Mouse (Mus musculus) common myeloid progenitor, adult 5-6 weeks (primary cell): ENCODE measurements around the gene Chmp3. TPM values are rescaled to one million over a fixed set of nuclear protein-coding genes. Genes with fewer than 3 reads are reported as not detected.

ENCODE experiments used
- ATAC-seq: replicated peaks from 2 replicates; pipeline ENCODE4 v1.8.0; 2016; ENCODE audit warnings: low read depth, mild to moderate bottlenecking, moderate TSS enrichment, inconsistent platforms; ENCODE audit not compliant: poor library complexity, severe bottlenecking
- total RNA-seq: library from RNA; stranded (forward); fragments of 200-1000, 187-1606 nt; gene quantifications from 2 replicates; pipeline ENCODE4 v1.2.3, GENCODE M21; 2017

The Chmp3 gene
- total RNA-seq, 1 experiment from 2014 or later = 139 TPM

GRCm38 (mm10) chr6:71607756-71608155, 64.2 kb downstream of the Chmp3 start:
- ATAC-seq = no peak

- no peak for ATAC-seq
Observed at GRCm38 (mm10) chr6:71608994-71609393, 65.4 kb downstream of the Chmp3 start.

GRCm38 (mm10) chr6:71609968-71610367, 66.4 kb downstream of the Chmp3 start:
- ATAC-seq = no peak

- ATAC-seq = no peak
Observed at GRCm38 (mm10) chr6:71613225-71613624, 69.6 kb downstream of the Chmp3 start.

- ATAC-seq = no peak
Observed at GRCm38 (mm10) chr6:71616959-71617358, 73.4 kb downstream of the Chmp3 start.

DNA sequence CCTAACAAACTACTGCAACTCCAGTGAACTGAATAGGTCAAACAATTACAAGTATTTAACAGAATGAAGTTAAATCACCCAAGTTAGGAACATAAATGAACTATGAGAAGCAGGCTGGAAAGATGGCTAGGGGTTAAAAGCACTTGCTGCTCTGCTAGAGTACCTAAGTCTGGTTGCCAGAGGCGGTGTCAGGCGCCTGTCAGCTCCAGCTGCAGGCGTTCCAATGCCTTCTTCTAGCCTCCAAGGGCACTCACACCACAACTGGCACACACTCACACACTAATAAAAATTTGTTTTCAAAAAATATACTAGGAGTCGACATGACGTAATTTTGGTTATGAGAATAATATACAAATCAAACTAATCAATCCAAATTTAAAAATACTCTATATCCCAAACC, 78.0 kb downstream of the Chmp3 start:
- ATAC-seq = no peak

DNA sequence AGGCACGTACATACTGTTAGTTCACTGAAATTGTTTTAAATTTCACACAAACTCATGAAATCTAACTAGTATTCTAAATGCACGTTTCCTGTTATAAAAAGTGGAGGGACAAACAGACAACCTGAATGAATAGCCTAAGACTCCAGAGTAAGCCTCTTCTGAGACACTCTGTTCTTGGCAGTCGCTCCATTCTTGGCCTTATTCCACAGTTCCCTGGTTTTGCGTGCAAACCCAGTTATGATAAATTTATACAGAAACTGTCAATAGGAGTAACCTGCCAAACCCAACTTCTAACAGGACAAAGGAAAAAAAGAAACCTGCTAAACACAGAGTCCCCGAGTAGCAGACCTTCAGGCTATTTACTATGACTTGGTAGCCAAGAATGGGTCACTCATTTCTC, 78.4 kb downstream of the Chmp3 start:
- ATAC-seq = no peak

DNA sequence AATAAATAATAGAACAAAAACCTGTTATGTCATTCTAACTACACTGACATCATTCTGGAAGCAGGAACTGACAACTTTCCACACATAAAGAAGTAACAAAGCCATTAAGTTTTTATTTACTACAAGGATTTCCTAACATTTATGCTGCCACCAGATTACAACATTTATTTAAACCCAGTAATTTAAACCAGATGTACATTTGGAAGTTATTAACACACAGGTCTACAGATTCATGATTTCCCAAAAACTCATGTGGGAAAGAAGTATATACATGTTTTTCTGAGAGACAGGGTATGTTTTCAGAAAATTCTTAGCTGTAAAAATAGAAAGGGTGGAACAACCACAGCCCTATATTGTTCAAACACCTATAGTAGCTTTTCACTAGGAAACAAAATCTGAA, 81.1 kb downstream of the Chmp3 start:
- no peak for ATAC-seq

GRCm38 (mm10) chr6:71625984-71626383, 82.4 kb downstream of the Chmp3 start:
- no peak for ATAC-seq

DNA sequence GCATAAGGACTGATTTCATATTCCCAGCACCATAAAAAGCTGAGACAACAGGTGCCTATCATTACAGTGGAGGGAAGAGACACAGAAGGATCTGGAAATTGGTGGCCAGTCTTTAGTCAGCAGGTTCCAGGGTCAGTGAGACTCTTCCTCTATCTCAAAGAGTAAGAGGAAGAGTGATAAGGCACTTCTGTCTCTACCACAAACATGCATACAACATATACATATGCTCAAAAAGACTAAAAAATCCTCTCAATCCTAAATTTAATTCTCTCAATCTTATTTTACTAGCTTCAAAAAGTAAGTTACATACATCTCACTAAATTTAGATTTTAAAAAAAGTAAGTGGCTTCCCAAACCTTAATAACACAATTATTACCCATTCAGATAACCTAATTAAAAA, 83.7 kb downstream of the Chmp3 start:
- ATAC-seq = no peak

- no peak for ATAC-seq
Observed at GRCm38 (mm10) chr6:71631196-71631595, 87.6 kb downstream of the Chmp3 start.

GRCm38 (mm10) chr6:71631706-71632461, 88.3 kb downstream of the Chmp3 start:
- ATAC-seq = no peak

Other genes with a start within 250 kb of the Chmp3 start
- gene Smyd1, start 221.6 kb upstream of the Chmp3 start, total RNA-seq = not detected in 2 replicates
- not detected in 2 replicates for gene Cd8b1, start 221.0 kb upstream of the Chmp3 start, total RNA-seq
- gene Cd8a, start 170.4 kb upstream of the Chmp3 start, total RNA-seq = not detected in 2 replicates
- 81.2 and 99.4 TPM in 2 replicates for gene Rmnd5a, start 103.2 kb upstream of the Chmp3 start, total RNA-seq
- gene Rnf103, start 49.9 kb upstream of the Chmp3 start, total RNA-seq = 12.5 and 18.3 TPM in 2 replicates
- gene Kdm3a, start 89.2 kb downstream of the Chmp3 start, total RNA-seq = 47.0 and 58.3 TPM in 2 replicates
- 0.53 and 0.73 TPM in 2 replicates for gene Reep1, start 163.8 kb downstream of the Chmp3 start, total RNA-seq